In genomic region chr4:45084021-45084894, GRCm38 (mm10) we compare ENCODE assay signal across 8 mouse cellular contexts. TPM values are rescaled to one million over a fixed set of nuclear protein-coding genes. Genes with fewer than 3 reads are reported as not detected.
DNase-seq lines count a peak whose midpoint lies in the region; ATAC-seq and TF ChIP-seq lines count a peak whose summit lies in the region.

Fbxo10 (minus strand) TSS chr4:45084604.

- no peak for TF ChIP-seq POLR2A in bone marrow macrophage, adult 2 months (IDR thresholded peaks at IDR 0.05; ENCODE audit: borderline replicate concordance, low read depth, low read length)
- peak; percentile 76 for TF ChIP-seq POLR2A in embryonic fibroblast, embryonic 13.5 days (IDR thresholded peaks at IDR 0.05; ENCODE audit: low read depth, low read length)

- H3K4me2 ChIP-seq in kidney, embryonic 15.5 days: peak within 1 kb of the TSS; percentile 89
- peak within 1 kb of the TSS; percentile 88 for H3K4me2 ChIP-seq in liver, embryonic 11.5 days
- H3K4me2 ChIP-seq in stomach, embryonic 14.5 days (replicated peaks; ENCODE audit: low read depth, low read length): peak within 1 kb of the TSS; percentile 57

- H3K36me3 ChIP-seq in heart, embryonic 10.5 days: no peaks in the 10 kb centered on the region
- H3K36me3 ChIP-seq in kidney, embryonic 15.5 days: no peaks in the 10 kb centered on the region
- no peaks in the 10 kb centered on the region for H3K36me3 ChIP-seq in liver, embryonic 11.5 days (ENCODE audit: control insufficient read depth, insufficient read depth, low read length)
- no peaks in the 10 kb centered on the region for H3K36me3 ChIP-seq in stomach, embryonic 14.5 days (ENCODE audit: control insufficient read depth, insufficient read depth, low read length)

- H3K9ac ChIP-seq in kidney, embryonic 15.5 days: peak within 1 kb of the TSS; percentile 98
- peak within 1 kb of the TSS; percentile 76 for H3K9ac ChIP-seq in liver, embryonic 11.5 days (ENCODE audit: low read depth, low read length)
- H3K9ac ChIP-seq in stomach, embryonic 14.5 days (replicated peaks; ENCODE audit: low read depth, low read length): peak within 1 kb of the TSS; percentile 75

- H3K9me3 ChIP-seq in heart, embryonic 10.5 days: no peaks in the 10 kb centered on the region
- H3K9me3 ChIP-seq in kidney, embryonic 15.5 days (replicated peaks): no peaks in the 10 kb centered on the region
- no peaks in the 10 kb centered on the region for H3K9me3 ChIP-seq in liver, embryonic 11.5 days (ENCODE audit: control insufficient read depth, low read length)
- H3K9me3 ChIP-seq in stomach, embryonic 14.5 days (ENCODE audit: control insufficient read depth, low read depth, low read length): no peaks in the 10 kb centered on the region

- WGBS in heart, embryonic 10.5 days: under 1% methylated on average over 77 of the region's 77 CpGs
- WGBS in kidney, embryonic 15.5 days: under 1% methylated on average over 75 of the region's 77 CpGs
- WGBS in liver, embryonic 11.5 days: under 1% methylated on average over 77 of the region's 77 CpGs
- WGBS in stomach, embryonic 14.5 days: under 1% methylated on average over 69 of the region's 77 CpGs

- no peaks in the 10 kb centered on the region for H3K4me1 ChIP-seq in bone marrow macrophage, adult 2 months (ENCODE audit: control insufficient read depth, insufficient read depth, low read length)
- peaks cover 5% of the 10 kb centered on the region for H3K4me1 ChIP-seq in embryonic fibroblast, embryonic 13.5 days (ENCODE audit: control insufficient read depth, insufficient read depth, low read length)
- H3K4me1 ChIP-seq in heart, embryonic 10.5 days: peaks cover 22% of the 10 kb centered on the region
- peaks cover 23% of the 10 kb centered on the region for H3K4me1 ChIP-seq in kidney, embryonic 15.5 days
- H3K4me1 ChIP-seq in liver, embryonic 11.5 days (replicated peaks; ENCODE audit: control insufficient read depth, insufficient read depth, low read length): peaks cover 8% of the 10 kb centered on the region
- H3K4me1 ChIP-seq in stomach, embryonic 14.5 days (ENCODE audit: control insufficient read depth, insufficient read depth, low read length): peaks cover 11% of the 10 kb centered on the region; the same call in 1 of the 2 replicates

- TF ChIP-seq CTCF in bone marrow macrophage, adult 2 months (IDR thresholded peaks at IDR 0.05; ENCODE audit: low read depth, low read length): no peak
- no peak for TF ChIP-seq CTCF in embryonic fibroblast, embryonic 13.5 days (IDR thresholded peaks at IDR 0.05; ENCODE audit: borderline replicate concordance, insufficient read depth, low read length)

- H3K4me3 ChIP-seq in bone marrow macrophage, adult 2 months (ENCODE audit: insufficient read depth, low read length): peak within 1 kb of the TSS; percentile 66
- peak within 1 kb of the TSS; percentile 67 for H3K4me3 ChIP-seq in embryonic fibroblast, embryonic 13.5 days (ENCODE audit: insufficient read depth, low read length)
- peak within 1 kb of the TSS; percentile 96 for H3K4me3 ChIP-seq in heart, embryonic 10.5 days
- H3K4me3 ChIP-seq in kidney, embryonic 15.5 days (replicated peaks): peak within 1 kb of the TSS; percentile 90
- H3K4me3 ChIP-seq in liver, embryonic 11.5 days (ENCODE audit: low read depth, low read length): peak within 1 kb of the TSS; percentile 73
- peak within 1 kb of the TSS; percentile 84 for H3K4me3 ChIP-seq in stomach, embryonic 14.5 days (ENCODE audit: low read depth, low read length)

- DNase-seq in B cell, adult 2 months: peak; percentile 81 to 84
- DNase-seq in heart, embryonic 10.5 days (ENCODE audit: low spot score): peak; percentile 97
- peak; percentile 91 for DNase-seq in liver, embryonic 11.5 days (ENCODE audit: low spot score)
- peak; percentile 81 for DNase-seq in naive thymus-derived CD4-positive, alpha-beta T cell, adult 2 months (ENCODE audit: low read depth)

- H3K27me3 ChIP-seq in heart, embryonic 10.5 days (ENCODE audit: insufficient read depth, poor library complexity, severe bottlenecking): no peaks in the 10 kb centered on the region
- H3K27me3 ChIP-seq in kidney, embryonic 15.5 days: no peaks in the 10 kb centered on the region
- H3K27me3 ChIP-seq in liver, embryonic 11.5 days (replicated peaks; ENCODE audit: control insufficient read depth, insufficient read depth, low read length): no peaks in the 10 kb centered on the region
- no peaks in the 10 kb centered on the region for H3K27me3 ChIP-seq in stomach, embryonic 14.5 days (ENCODE audit: control insufficient read depth, insufficient read depth, low read length)

- H3K27ac ChIP-seq in bone marrow macrophage, adult 2 months (ENCODE audit: insufficient read depth, low read depth, low read length): no peak within 1 kb of the TSS
- peak within 1 kb of the TSS; percentile 84 for H3K27ac ChIP-seq in embryonic fibroblast, embryonic 13.5 days (ENCODE audit: insufficient read depth, low read length)
- peak within 1 kb of the TSS; percentile 95 for H3K27ac ChIP-seq in heart, embryonic 10.5 days
- H3K27ac ChIP-seq in kidney, embryonic 15.5 days: peak within 1 kb of the TSS; percentile 87
- H3K27ac ChIP-seq in liver, embryonic 11.5 days (ENCODE audit: low read depth, low read length): peak within 1 kb of the TSS; percentile 42
- peak within 1 kb of the TSS; percentile 82 for H3K27ac ChIP-seq in stomach, embryonic 14.5 days (ENCODE audit: low read length)

- peak; percentile 96 for ATAC-seq in kidney, embryonic 15.5 days (replicated peaks; ENCODE audit: low FRiP score)
- ATAC-seq in liver, embryonic 11.5 days (replicated peaks; ENCODE audit: low FRiP score): peak; percentile 93
- peak; percentile 97 for ATAC-seq in stomach, embryonic 14.5 days (ENCODE audit: insufficient number of reproducible peaks, insufficient read depth, low FRiP score, low read depth)

RNA-seq across cellular contexts. Expression of gene Fbxo10, which starts in this region (rescaled TPM):
- polyA plus RNA-seq in bone marrow macrophage, adult 2 months (2012; ENCODE audit: insufficient read depth, insufficient read length, missing spikeins): 4.0 and 4.5 TPM in 2 replicates
- 10.5 and 14.0 TPM in 2 replicates for polyA plus RNA-seq in embryonic fibroblast, embryonic 13.5 days (2011; ENCODE audit: insufficient read length, low read depth, missing spikeins)
- polyA plus RNA-seq in heart, embryonic 10.5 days (2016; fragmentation: Nextera tagmentation; extraction: Ambion mirVana): 12.0 and 13.4 TPM in 2 replicates
- polyA plus RNA-seq in kidney, embryonic 15.5 days (2015; fragmentation: Nextera tagmentation; extraction: Ambion mirVana): 13.5 and 16.0 TPM in 2 replicates
- 9.3 and 10.5 TPM in 2 replicates for polyA plus RNA-seq in liver, embryonic 11.5 days (2014; fragmentation: Nextera tagmentation; extraction: Ambion mirVana)
- 10.1 and 11.4 TPM in 2 replicates for polyA plus RNA-seq in stomach, embryonic 14.5 days (2014; fragmentation: Nextera tagmentation; extraction: Ambion mirVana)
